Mouse (Mus musculus) left cerebral cortex, adult 2 months (tissue): ENCODE data around the gene Elavl2. TPM values are rescaled to one million over a fixed set of nuclear protein-coding genes. Genes with fewer than 3 reads are reported as not detected.

ENCODE experiments used
- DNase-seq, 2 experiments: peaks; one replicate each; pipeline ENCODE4 v3.0.0; 2021 to 2022; ENCODE audit warnings: low spot score in 2 of 2, mixed read lengths in 1 of 2; ENCODE audit errors: extremely low spot score in 1 of 2
- H3K27ac ChIP-seq: fragments of 200-600 bp; 2 replicates; pipeline ENCODE4 v1.8.1; 2022
- H3K4me3 ChIP-seq: fragments of 200-600 bp; 2 replicates; pipeline ENCODE4 v1.8.1; 2022
- CTCF ChIP-seq: fragments of 200-600 bp; IDR thresholded peaks from 2 replicates; pipeline ENCODE4 v1.8.1; 2022; ENCODE audit warnings: antibody characterized with exemption, mild to moderate bottlenecking, moderate library complexity
- intact Hi-C: fragments of 180-260 bp; cut with DNase I; formaldehyde crosslinking; loops from one replicate; pipeline ENCODE4 v1.15.1; 2025
- microRNA-seq, 2 experiments: library from miRNA; unstranded; fragments of <30 nt; microRNA quantifications; one replicate each; pipeline ENCODE4 v1.2.0; 2021
- total RNA-seq, 2 experiments: library from RNA; stranded (reverse); gene quantifications; 2 replicates each; pipeline ENCODE4 v1.2.3; 2021

Elavl2 gene
- total RNA-seq, 2 experiments from 2014 or later = 104 to 114 TPM

DNA sequence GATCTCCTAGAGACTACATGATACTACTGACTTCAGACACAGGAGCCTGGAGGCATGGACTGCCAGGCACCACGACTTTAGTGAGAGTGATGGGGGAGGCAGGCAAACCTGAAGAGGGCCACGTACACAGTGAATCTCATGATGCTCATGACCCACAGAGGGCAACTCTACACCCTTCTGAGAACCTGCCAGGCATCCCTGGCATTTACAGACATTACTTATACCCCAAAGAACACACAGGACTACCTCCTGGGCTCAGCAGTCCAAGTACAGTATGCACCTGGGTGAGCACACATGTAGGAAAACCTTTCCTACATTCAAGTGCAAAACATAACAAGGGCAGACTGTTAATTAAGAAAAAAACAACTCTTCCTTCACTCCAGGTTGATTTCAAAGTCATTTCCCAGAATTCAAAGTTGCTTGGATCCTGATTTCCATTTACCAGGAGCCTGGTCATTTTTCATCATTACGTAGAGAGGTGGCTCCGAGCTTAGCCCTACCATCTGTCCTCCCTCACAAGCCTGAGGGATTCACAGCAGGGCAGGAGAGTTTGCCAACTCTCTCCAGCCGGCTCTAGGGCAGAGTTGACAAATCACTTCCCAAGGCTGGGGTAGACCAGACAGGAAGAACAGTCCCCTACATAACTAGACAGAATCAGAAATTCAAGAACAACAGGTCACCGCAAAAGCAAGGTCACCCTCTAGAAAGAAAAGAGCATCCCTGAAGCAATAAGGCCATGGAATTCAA, 161.7 kb downstream of the Elavl2 start:
- Histone ChIP-seq H3K4me3 (no peak overlapping the region), H3K27ac (no peak overlapping the region)
- no peak for DNase-seq
- intact Hi-C loops = loop anchor here (10.0 kb wide), 2 partner anchors 136 to 144 kb away; no protein-coding TSS in a partner anchor
- TF ChIP-seq CTCF = no peak

DNA sequence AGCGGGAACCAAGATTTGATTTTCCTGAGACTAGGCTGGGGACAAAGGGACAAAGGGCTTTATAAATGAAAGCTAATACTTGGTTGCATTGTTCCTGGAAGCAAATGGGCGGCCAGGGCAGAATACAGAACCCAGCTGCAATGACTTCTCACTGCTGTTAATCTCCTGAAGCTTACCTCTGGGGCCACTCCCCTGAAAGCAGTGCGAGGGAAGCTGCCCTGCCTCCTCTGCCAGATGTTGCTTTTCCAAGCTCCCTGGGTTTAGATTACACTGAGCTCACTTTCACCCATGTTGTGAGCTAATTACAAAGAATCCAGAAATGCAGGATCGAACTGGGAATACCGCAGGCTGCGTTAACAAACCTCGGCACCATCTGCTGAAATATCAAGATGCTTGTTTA, 163.6 kb downstream of the Elavl2 start:
- intact Hi-C loops = loop anchor here (10.0 kb wide), 2 partner anchors 138 to 142 kb away; no protein-coding TSS in a partner anchor
- no peak for TF ChIP-seq CTCF
- no peak overlapping the region for H3K27ac ChIP-seq
- DNase-seq = no peak
- H3K4me3 ChIP-seq = no peak overlapping the region

- no peak for DNase-seq
- no peak overlapping the region for H3K4me3 ChIP-seq
- intact Hi-C loops = loop anchor here (10.0 kb wide), 2 partner anchors 140 kb away; no protein-coding TSS in a partner anchor
- TF ChIP-seq CTCF = no peak
- no peak overlapping the region for H3K27ac ChIP-seq
Observed at GRCm38 (mm10) chr4:91234941-91235340, 165.6 kb downstream of the Elavl2 start.

DNA sequence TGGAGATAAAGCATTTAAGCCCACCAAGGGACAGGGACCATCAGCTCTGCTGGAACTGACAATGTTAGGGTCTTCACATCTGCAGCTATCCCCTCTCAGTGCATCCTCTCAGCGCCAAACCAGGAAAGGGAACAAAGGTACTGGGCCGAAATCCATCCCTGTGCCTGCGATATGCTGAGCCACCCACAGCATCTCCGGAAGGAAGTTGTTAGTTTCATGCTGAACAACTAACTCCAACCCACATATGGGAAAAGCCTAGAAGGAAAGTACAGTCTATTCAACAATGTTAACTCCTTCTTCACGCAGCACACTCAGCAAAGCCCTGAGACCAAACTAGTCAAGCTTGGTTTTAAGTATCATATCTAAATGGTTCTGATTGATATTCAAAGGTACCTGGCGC, 167.0 kb downstream of the Elavl2 start:
- H3K27ac ChIP-seq = peak overlapping the region; percentile 19; the same call in 1 of the 2 replicates
- intact Hi-C loops = loop anchor here (10.0 kb wide), 2 partner anchors 139 to 141 kb away; no protein-coding TSS in a partner anchor
- H3K4me3 ChIP-seq = no peak overlapping the region
- TF ChIP-seq CTCF = no peak
- DNase-seq = no peak

DNA sequence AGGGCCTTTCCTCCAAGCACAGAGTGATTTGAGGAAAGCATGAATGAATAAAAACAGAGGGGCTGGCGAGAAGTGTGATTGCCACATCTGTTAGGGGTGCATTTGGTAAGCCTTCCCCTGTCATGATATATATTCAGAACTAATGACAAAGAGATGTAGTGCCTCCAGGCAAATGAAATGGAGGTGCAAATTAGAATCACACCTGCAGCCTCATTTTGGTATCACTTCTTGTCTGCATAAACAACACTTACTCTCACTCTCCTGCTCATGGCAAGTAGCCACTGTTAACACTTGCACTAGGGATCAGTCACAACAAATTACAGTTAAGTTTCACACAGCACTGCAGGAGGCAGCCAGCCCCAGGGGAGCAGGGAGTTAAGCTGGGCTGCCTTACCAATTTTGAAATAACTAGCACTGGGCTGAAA, 170.1 kb downstream of the Elavl2 start:
- no peak for DNase-seq
- intact Hi-C loops = loop anchor here (10.0 kb wide), 2 partner anchors 136 to 144 kb away; no protein-coding TSS in a partner anchor
- no peak overlapping the region for H3K4me3 ChIP-seq
- TF ChIP-seq CTCF = no peak
- H3K27ac ChIP-seq = no peak overlapping the region

DNA sequence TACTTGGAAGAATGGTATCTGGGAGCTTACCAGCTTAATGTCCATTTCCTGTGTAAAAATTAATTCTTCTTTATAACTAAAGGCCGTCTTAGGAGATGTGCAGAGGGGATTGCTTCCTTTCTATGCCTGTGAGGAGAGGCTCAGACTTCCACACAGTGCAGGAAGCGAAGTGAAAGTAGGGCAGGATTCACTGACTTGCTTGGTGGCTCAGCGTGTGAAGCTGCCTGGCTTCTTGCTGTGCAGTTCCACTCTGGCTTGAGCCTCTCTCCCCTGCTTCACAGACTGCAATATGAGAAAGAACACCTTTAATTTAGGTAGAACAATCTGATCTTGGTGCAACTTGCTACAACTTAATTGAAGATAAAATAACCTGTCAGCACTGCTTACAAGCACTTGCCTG, 172.2 kb downstream of the Elavl2 start:
- no peak for DNase-seq
- TF ChIP-seq CTCF = no peak
- no peak overlapping the region for H3K4me3 ChIP-seq
- no peak overlapping the region for H3K27ac ChIP-seq
- intact Hi-C loops = no loop called here

GRCm38 (mm10) chr4:91223811-91224210, 176.8 kb downstream of the Elavl2 start:
- TF ChIP-seq CTCF = no peak
- DNase-seq = no peak
- Histone ChIP-seq H3K4me3 (no peak overlapping the region), H3K27ac (no peak overlapping the region)
- intact Hi-C loops = no loop called here

- DNase-seq = no peak
- H3K27ac ChIP-seq = no peak overlapping the region
- no peak overlapping the region for H3K4me3 ChIP-seq
- intact Hi-C loops = no loop called here
- no peak for TF ChIP-seq CTCF
Observed at GRCm38 (mm10) chr4:91219322-91219721, 181.3 kb downstream of the Elavl2 start.

- intact Hi-C loops = no loop called here
- TF ChIP-seq CTCF = no peak
- Histone ChIP-seq H3K4me3 (no peak overlapping the region), H3K27ac (no peak overlapping the region)
- DNase-seq = no peak
Observed at GRCm38 (mm10) chr4:91213917-91214316, 186.7 kb downstream of the Elavl2 start.

GRCm38 (mm10) chr4:91208415-91209292, 191.9 kb downstream of the Elavl2 start:
- no peak for DNase-seq
- intact Hi-C loops = no loop called here

More at GRCm38 (mm10) chr4:91208415-91209292, 191.9 kb downstream of the Elavl2 start:
- no peak for TF ChIP-seq CTCF
- no peak overlapping the region for H3K27ac ChIP-seq
- H3K4me3 ChIP-seq = no peak overlapping the region

Small RNAs within 50 kb of the gene (microRNA-seq; reads per million reads assigned to microRNA genes)
- gene Mir6402 = 0 reads per million in 2 experiments
